Mouse (Mus musculus) urinary bladder, postnatal 0 days (tissue): ENCODE data around the gene V1rd19. TPM values are rescaled to one million over a fixed set of nuclear protein-coding genes. Genes with fewer than 3 reads are reported as not detected.

Experiments
- polyA plus RNA-seq: library from polyadenylated mRNA; unstranded; fragments of >200 nt; fragmentation: Nextera tagmentation; extraction: Ambion mirVana; gene quantifications from 2 replicates; pipeline ENCODE4 v1.2.1, GENCODE M21; 2015

V1rd19 gene
- polyA plus RNA-seq = not detected in 2 replicates

GRCm38 (mm10) chr7:24001391-24001790 lies at the start of gene V1rd19:
Gene V1rd19 (plus strand): TSS chr7:24001691.

GRCm38 (mm10) chr7:23974315-23974714 lies 27.2 kb upstream of the V1rd19 start, which contains the start of gene Vmn1r181:
Gene Vmn1r181 (plus strand): TSS chr7:23974615.

DNA sequence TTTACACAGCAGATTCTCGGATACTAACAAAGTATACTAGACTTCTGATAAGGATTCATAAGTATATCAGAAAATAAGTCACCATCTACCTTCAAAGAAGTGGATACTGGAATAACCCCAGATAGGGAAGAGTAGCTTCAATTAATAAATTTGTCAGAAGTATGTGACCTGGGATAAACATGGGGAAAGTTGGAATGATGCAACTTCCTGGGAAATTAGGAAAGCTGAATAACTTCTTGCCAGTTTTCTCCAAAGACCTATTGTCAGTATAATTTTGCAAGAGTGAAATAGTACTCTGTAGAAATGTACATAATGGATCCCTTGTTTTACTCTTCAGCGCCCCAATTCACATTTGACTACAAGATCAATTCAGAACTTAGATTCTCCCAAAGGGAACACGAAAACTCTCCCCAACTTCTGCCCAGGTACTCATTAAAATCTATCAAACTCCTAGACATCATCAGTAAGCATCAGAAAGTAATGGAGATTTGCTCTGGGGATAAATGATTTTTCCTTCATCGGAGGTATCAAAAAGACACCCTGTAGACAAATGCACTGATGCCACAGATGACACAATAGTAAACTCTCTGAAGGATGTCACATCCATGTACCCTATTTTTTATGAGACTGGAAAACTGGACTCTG lies 51.3 kb downstream of the V1rd19 start, which contains the start of gene Vmn1r183:
Gene Vmn1r183 (plus strand): TSS at position 595 of the 645 bp plus-strand sequence.

Other genes with a start within 250 kb of the V1rd19 start
- not detected in 2 replicates for gene Vmn1r174, start 249.4 kb upstream of the V1rd19 start, polyA plus RNA-seq
- gene Vmn1r175, start 191.0 kb upstream of the V1rd19 start, polyA plus RNA-seq = not detected in 2 replicates
- gene Vmn1r176, start 164.3 kb upstream of the V1rd19 start, polyA plus RNA-seq = not detected in 2 replicates
- gene Vmn1r177, start 135.2 kb upstream of the V1rd19 start, polyA plus RNA-seq = not detected in 2 replicates
- gene Vmn1r178, start 109.7 kb upstream of the V1rd19 start, polyA plus RNA-seq = not detected in 2 replicates
- not detected in 2 replicates for gene Vmn1r179, start 74.7 kb upstream of the V1rd19 start, polyA plus RNA-seq
- gene Vmn1r180, start 51.1 kb upstream of the V1rd19 start, polyA plus RNA-seq = not detected in 2 replicates
- gene Vmn1r181, start 27.1 kb upstream of the V1rd19 start, polyA plus RNA-seq = not detected in 2 replicates
- not detected in 2 replicates for gene Vmn1r183, start 51.6 kb downstream of the V1rd19 start, polyA plus RNA-seq
- 6.7 and 6.8 TPM in 2 replicates for gene Zfp180, start 80.2 kb downstream of the V1rd19 start, polyA plus RNA-seq
- gene Zfp112, start 110.6 kb downstream of the V1rd19 start, polyA plus RNA-seq = 2.5 and 3.2 TPM in 2 replicates
- 6.7 TPM in 2 replicates for gene Zfp235, start 132.5 kb downstream of the V1rd19 start, polyA plus RNA-seq
- gene Zfp114, start 173.4 kb downstream of the V1rd19 start, polyA plus RNA-seq = 1.3 TPM in 2 replicates
- gene Zfp111, start 209.8 kb downstream of the V1rd19 start, polyA plus RNA-seq = 3.4 and 5.8 TPM in 2 replicates
- gene Zfp109, start 235.9 kb downstream of the V1rd19 start, polyA plus RNA-seq = 1.4 and 1.6 TPM in 2 replicates